Mouse (Mus musculus): ENCODE measurements around the gene Hoxd9. TPM values are rescaled to one million over a fixed set of nuclear protein-coding genes. Genes with fewer than 3 reads are reported as not detected.

Hoxd9 gene
- polyA plus RNA-seq, 1 experiment: not detected

DNA sequence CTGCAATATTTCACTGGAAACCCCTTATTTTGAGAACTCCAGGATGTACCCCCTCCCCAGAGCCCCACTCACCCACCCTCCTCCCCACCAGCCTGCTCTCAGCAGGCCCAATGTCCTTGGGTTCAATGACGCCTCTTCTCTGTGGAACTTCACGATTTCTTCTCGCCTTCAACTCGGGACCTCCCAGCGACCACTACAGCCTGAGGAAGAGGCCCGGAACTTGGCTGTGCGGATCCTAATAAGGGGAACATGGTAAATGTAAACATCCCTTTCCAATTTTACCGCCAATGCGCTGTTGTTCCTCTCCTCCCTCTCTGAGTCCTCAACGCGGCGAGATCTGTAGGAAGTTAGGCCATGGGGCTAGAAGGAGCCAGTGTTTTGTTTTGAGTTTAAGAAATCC, 13.4 kb upstream of the Hoxd9 start:
- no peak for TF ChIP-seq CEBPB (IDR thresholded peaks at IDR 0.05; ENCODE audit: low read depth)
- no peak for TF ChIP-seq CTCF (IDR thresholded peaks at IDR 0.05; ENCODE audit: control insufficient read depth, insufficient read depth, insufficient read length)
- no peak for TF ChIP-seq MAX (IDR thresholded peaks at IDR 0.05)
- TF ChIP-seq MYOD1 (IDR thresholded peaks at IDR 0.05; ENCODE audit: control insufficient read depth, insufficient read length, low read depth): no peak
- no peak for TF ChIP-seq USF1 (IDR thresholded peaks at IDR 0.05; ENCODE audit: low read depth)
- no peak for TF ChIP-seq MYOG (IDR thresholded peaks at IDR 0.05; ENCODE audit: control insufficient read depth, extremely low read depth, insufficient read length)
- TF ChIP-seq FOSL1 (IDR thresholded peaks at IDR 0.05; ENCODE audit: insufficient read depth, low read length, poor library complexity, severe bottlenecking): no peak
- H3ac ChIP-seq (ENCODE audit: control insufficient read depth, insufficient read length, low read depth): no peak overlapping the region

DNA sequence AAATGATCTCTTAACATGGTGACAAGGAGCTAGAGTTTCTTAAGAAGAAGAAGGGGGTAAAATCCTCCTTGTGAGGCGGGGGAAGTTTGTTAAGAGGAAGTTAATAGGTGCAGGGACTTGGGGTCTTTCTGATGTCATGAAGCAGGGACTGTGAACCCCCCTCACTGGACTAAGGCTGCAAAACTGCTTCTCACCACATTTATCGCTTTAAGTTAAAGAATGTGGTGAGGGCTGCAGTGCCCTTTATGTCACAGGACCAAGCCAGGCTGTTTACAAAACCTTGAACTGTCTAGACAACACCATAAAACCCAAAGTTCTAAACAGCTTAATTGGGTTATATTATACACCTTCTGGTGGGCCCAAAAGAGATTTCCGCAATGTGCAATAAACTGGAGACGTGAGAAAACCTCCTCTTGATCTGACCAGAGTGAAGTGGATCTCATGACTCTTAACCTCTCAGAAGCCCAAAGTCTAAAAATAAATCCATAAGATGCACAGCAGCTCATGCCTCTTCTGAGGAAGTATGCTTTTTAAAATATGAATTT, 12.4 kb upstream of the Hoxd9 start:
- H3K79me2 ChIP-seq (ENCODE audit: control insufficient read depth, insufficient read depth): no peaks in the 10 kb centered on the region
- no peak overlapping the region for H3ac ChIP-seq (ENCODE audit: control insufficient read depth, insufficient read length, low read depth)
- no peaks in the 10 kb centered on the region for H3K36me3 ChIP-seq (ENCODE audit: control insufficient read depth, insufficient read depth)
- H3K27me3 ChIP-seq (ENCODE audit: control insufficient read depth, insufficient read depth, insufficient read length): peaks cover 55% of the 10 kb centered on the region
- no peak overlapping the region for H3K4me3 ChIP-seq (ENCODE audit: insufficient read depth, poor library complexity, severe bottlenecking)
- H3K79me3 ChIP-seq (ENCODE audit: low read depth): no peaks in the 10 kb centered on the region
- TF ChIP-seq CEBPB (IDR thresholded peaks at IDR 0.05; ENCODE audit: low read depth) (no peak), USF1 (IDR thresholded peaks at IDR 0.05; ENCODE audit: low read depth) (no peak), MYOD1 (IDR thresholded peaks at IDR 0.05; ENCODE audit: control insufficient read depth, insufficient read length, low read depth) (no peak), CTCF (IDR thresholded peaks at IDR 0.05; ENCODE audit: control insufficient read depth, insufficient read depth, insufficient read length) (no peak), FOSL1 (IDR thresholded peaks at IDR 0.05; ENCODE audit: insufficient read depth, low read length, poor library complexity, severe bottlenecking) (no peak), MYOG (IDR thresholded peaks at IDR 0.05; ENCODE audit: control insufficient read depth, extremely low read depth, insufficient read length) (no peak), MAX (IDR thresholded peaks at IDR 0.05) (no peak)

More for the DNA sequence above, 13.4 kb upstream of the Hoxd9 start:
- H3K79me3 ChIP-seq (ENCODE audit: low read depth): no peaks in the 10 kb centered on the region
- no peaks in the 10 kb centered on the region for H3K36me3 ChIP-seq (ENCODE audit: control insufficient read depth, insufficient read depth)
- H3K79me2 ChIP-seq (ENCODE audit: control insufficient read depth, insufficient read depth): no peaks in the 10 kb centered on the region
- peaks cover 56% of the 10 kb centered on the region for H3K27me3 ChIP-seq (ENCODE audit: control insufficient read depth, insufficient read depth, insufficient read length)
- H3K4me3 ChIP-seq (ENCODE audit: insufficient read depth, poor library complexity, severe bottlenecking): no peak overlapping the region

DNA sequence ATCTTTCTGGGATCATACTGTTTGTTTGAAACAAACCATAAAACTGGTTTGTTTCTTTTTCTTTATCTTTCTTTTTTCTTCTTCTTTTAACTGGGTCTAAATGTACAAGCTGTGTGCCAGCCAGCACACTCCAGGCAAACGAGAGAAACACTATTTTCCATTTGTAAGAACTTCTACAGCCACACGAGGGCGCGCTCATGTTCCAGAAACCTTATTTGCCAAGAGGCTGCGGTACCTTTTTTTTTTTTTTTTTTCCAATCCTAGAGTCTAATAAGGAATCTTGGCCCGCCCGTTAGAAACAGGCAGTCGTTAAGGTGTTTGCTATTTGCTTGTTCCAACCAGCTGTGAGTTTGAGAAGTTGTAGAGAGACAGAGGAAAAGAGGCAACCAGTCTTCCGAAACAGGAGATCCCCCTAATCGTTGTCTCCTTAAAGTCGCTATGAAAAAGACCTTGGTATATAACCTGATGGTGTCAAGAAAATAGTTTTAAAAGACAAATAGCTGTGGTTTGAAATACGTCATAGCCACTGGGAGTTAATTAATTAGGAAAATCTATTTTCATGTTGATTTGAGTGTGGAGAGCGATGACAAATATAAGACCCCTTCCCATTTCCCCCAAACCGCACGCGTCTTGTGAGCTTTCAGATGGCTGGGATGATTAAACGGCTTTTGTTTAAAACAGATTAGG, 11.1 kb upstream of the Hoxd9 start:
- Histone ChIP-seq H3ac (ENCODE audit: control insufficient read depth, insufficient read length, low read depth) (no peak overlapping the region), H3K4me3 (ENCODE audit: insufficient read depth, poor library complexity, severe bottlenecking) (no peak overlapping the region), H3K79me3 (ENCODE audit: low read depth) (no peaks in the 10 kb centered on the region), H3K27me3 (ENCODE audit: control insufficient read depth, insufficient read depth, insufficient read length) (peaks cover 48% of the 10 kb centered on the region), H3K36me3 (ENCODE audit: control insufficient read depth, insufficient read depth) (no peaks in the 10 kb centered on the region), H3K79me2 (ENCODE audit: control insufficient read depth, insufficient read depth) (no peaks in the 10 kb centered on the region)
- TF ChIP-seq CTCF (IDR thresholded peaks at IDR 0.05; ENCODE audit: control insufficient read depth, insufficient read depth, insufficient read length): no peak
- no peak for TF ChIP-seq FOSL1 (IDR thresholded peaks at IDR 0.05; ENCODE audit: insufficient read depth, low read length, poor library complexity, severe bottlenecking)
- no peak for TF ChIP-seq USF1 (IDR thresholded peaks at IDR 0.05; ENCODE audit: low read depth)
- TF ChIP-seq MYOD1 (IDR thresholded peaks at IDR 0.05; ENCODE audit: control insufficient read depth, insufficient read length, low read depth): no peak
- no peak for TF ChIP-seq CEBPB (IDR thresholded peaks at IDR 0.05; ENCODE audit: low read depth)
- no peak for TF ChIP-seq MYOG (IDR thresholded peaks at IDR 0.05; ENCODE audit: control insufficient read depth, extremely low read depth, insufficient read length)
- TF ChIP-seq MAX (IDR thresholded peaks at IDR 0.05): no peak

DNA sequence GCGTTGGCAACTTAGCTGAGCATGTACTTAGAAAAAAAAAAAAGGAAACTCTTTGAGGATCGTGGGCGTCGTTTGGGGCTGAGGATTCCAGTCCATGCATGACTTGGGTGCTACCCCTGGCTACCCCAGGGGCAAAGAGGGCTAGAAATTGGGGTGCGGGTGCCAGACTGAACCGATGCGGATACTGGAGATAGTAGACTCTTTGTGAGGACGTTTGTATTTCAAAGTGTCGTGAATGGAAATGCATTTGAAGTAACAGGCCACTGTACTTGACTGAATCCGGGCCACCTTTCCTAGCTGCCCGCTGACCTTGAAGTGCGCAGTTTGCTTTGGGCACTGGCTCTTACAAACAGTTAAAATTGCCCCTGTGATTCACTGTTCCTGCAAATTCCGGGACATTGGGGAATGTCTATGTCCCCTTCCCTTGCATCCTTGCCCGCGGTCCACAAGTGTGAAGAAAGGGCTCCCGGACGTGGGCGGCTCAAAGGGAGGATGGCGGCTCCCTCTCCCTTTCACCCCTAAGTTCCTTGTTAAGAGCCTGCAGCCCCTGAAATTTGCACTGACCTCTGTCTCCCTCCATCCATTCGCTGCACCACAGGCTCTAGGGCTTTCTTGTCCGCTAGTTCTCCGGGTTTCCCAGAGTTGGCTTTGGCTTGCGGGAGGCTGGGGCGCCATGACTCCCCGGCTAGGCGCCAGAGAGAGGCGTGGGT, 10.4 kb upstream of the Hoxd9 start:
- H3K36me3 ChIP-seq (ENCODE audit: control insufficient read depth, insufficient read depth): no peaks in the 10 kb centered on the region
- H3K27me3 ChIP-seq (ENCODE audit: control insufficient read depth, insufficient read depth, insufficient read length): peaks cover 48% of the 10 kb centered on the region
- TF ChIP-seq MYOD1 (IDR thresholded peaks at IDR 0.05; ENCODE audit: control insufficient read depth, insufficient read length, low read depth): no peak
- no peak for TF ChIP-seq MAX (IDR thresholded peaks at IDR 0.05)
- TF ChIP-seq USF1 (IDR thresholded peaks at IDR 0.05; ENCODE audit: low read depth): no peak
- TF ChIP-seq CEBPB (IDR thresholded peaks at IDR 0.05; ENCODE audit: low read depth): no peak
- TF ChIP-seq MYOG (IDR thresholded peaks at IDR 0.05; ENCODE audit: control insufficient read depth, extremely low read depth, insufficient read length): no peak
- no peak for TF ChIP-seq CTCF (IDR thresholded peaks at IDR 0.05; ENCODE audit: control insufficient read depth, insufficient read depth, insufficient read length)
- TF ChIP-seq FOSL1 (IDR thresholded peaks at IDR 0.05; ENCODE audit: insufficient read depth, low read length, poor library complexity, severe bottlenecking): no peak
- H3K79me2 ChIP-seq (ENCODE audit: control insufficient read depth, insufficient read depth): no peaks in the 10 kb centered on the region
- no peaks in the 10 kb centered on the region for H3K79me3 ChIP-seq (ENCODE audit: low read depth)
- H3K4me3 ChIP-seq (ENCODE audit: insufficient read depth, poor library complexity, severe bottlenecking): no peak overlapping the region
- H3ac ChIP-seq (ENCODE audit: control insufficient read depth, insufficient read length, low read depth): no peak overlapping the region

DNA sequence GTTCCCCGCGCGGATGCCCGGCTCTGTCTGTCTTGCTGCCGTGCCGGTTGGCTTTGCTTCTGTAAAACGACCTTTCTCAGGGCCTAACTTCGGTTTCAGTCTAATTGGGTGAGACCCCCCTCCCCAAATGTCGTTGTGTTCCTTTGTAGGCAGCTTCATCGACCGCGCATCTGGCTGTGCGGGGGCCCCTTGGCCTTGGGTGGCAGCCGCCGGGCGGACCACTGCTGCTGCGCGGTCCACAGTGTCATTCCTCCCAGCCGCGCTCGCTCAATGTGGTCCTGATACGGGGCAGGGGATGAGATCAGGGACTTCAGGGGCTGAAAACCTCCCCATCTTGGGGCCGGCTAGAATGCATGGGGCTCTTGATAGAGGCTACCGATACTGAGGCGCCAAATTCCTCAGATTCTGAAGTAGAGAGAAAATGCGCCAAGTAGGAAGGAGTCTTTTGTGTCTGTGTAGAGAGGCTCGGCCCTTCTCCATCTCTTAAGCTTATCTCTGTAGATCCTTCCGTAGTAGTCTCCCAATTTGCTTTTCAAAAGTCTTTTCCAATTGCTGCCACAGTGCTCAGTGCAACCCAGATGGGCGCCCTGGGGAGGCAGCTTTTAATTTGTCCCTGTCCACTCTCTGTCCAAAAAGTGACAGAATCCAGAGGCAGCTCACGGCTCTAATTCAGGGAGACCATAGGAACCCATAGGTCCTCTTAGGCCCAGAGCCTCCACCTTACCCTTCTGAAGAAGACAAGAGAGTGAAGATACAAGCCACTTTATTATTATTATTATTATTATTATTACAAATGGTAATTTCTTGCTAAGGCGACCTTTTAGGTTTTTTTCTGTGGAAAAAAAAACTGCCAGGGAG, 9.6 kb upstream of the Hoxd9 start:
- Histone ChIP-seq H3K79me3 (ENCODE audit: low read depth) (no peaks in the 10 kb centered on the region), H3K36me3 (ENCODE audit: control insufficient read depth, insufficient read depth) (no peaks in the 10 kb centered on the region), H3K27me3 (ENCODE audit: control insufficient read depth, insufficient read depth, insufficient read length) (peaks cover 51% of the 10 kb centered on the region), H3K4me3 (ENCODE audit: insufficient read depth, poor library complexity, severe bottlenecking) (no peak overlapping the region), H3ac (ENCODE audit: control insufficient read depth, insufficient read length, low read depth) (no peak overlapping the region), H3K79me2 (ENCODE audit: control insufficient read depth, insufficient read depth) (no peaks in the 10 kb centered on the region)
- TF ChIP-seq FOSL1 (IDR thresholded peaks at IDR 0.05; ENCODE audit: insufficient read depth, low read length, poor library complexity, severe bottlenecking) (no peak), MAX (IDR thresholded peaks at IDR 0.05) (no peak), USF1 (IDR thresholded peaks at IDR 0.05; ENCODE audit: low read depth) (no peak), CTCF (IDR thresholded peaks at IDR 0.05; ENCODE audit: control insufficient read depth, insufficient read depth, insufficient read length) (no peak)

All from C2C12 (cell line).